Mouse (Mus musculus): ENCODE results near the gene Apol7b. TPM values are rescaled to one million over a fixed set of nuclear protein-coding genes. Genes with fewer than 3 reads are reported as not detected.

The Apol7b gene
- polyA plus RNA-seq, 1 experiment from 2014 or later = not detected

DNA sequence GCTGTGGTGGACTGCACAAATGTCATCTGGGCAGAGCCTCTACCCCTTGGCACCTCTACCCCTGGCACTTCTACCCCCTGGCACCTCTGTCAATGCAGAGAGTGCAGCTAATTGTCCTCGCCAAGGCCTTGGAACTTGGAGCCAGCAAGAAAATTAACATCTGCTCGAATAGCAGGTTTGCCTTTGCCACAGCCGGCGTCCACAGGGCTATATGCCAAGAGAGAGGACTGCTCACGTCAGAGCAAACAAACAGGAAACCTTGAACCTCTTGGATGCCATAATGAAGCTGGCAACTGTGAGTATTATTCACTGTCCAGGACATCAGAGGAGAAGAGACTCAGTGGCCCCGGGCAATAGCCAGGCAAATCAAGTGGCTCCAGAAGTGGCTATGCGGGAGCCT, 70.4 kb downstream of the Apol7b start:
- 55% methylated on average over 7 of the region's 7 CpGs for WGBS
- no peaks in the 10 kb centered on the region for H3K9me3 ChIP-seq (ENCODE audit: control insufficient read depth, low read length)

More for the DNA sequence above, 70.4 kb downstream of the Apol7b start:
- Histone ChIP-seq H3K4me3 (ENCODE audit: low read length) (no peak overlapping the region), H3K27ac (ENCODE audit: low read depth, low read length) (no peak overlapping the region), H3K36me3 (ENCODE audit: control insufficient read depth, insufficient read depth, low read length) (no peaks in the 10 kb centered on the region), H3K9ac (ENCODE audit: low read depth, low read length) (no peak overlapping the region), H3K4me2 (ENCODE audit: low read length) (no peak overlapping the region), H3K27me3 (replicated peaks; ENCODE audit: control insufficient read depth, insufficient read depth, low read length) (no peaks in the 10 kb centered on the region), H3K4me1 (ENCODE audit: control insufficient read depth, insufficient read depth, low read depth, low read length) (no peaks in the 10 kb centered on the region)
- no peak for ATAC-seq

Other genes starting within 250 kb of the Apol7b start
- gene Rbfox2, start 140.5 kb downstream of the Apol7b start, polyA plus RNA-seq (2015; fragmentation: Nextera tagmentation; extraction: Ambion mirVana) = 122 and 140 TPM in 2 replicates
- not detected in 2 replicates for gene Apol7a, start 48.4 kb downstream of the Apol7b start, polyA plus RNA-seq (2015; fragmentation: Nextera tagmentation; extraction: Ambion mirVana)
- 0.24 and 0.46 TPM in 2 replicates for gene Apol9a, start 36.4 kb downstream of the Apol7b start, polyA plus RNA-seq (2015; fragmentation: Nextera tagmentation; extraction: Ambion mirVana)
- gene Apol10a, start 29.6 kb upstream of the Apol7b start, polyA plus RNA-seq (2015; fragmentation: Nextera tagmentation; extraction: Ambion mirVana) = not detected in 2 replicates
- gene Apol11a, start 60.8 kb upstream of the Apol7b start, polyA plus RNA-seq (2015; fragmentation: Nextera tagmentation; extraction: Ambion mirVana) = not detected in 2 replicates
- not detected in 2 replicates for gene Apol7c, start 85.8 kb upstream of the Apol7b start, polyA plus RNA-seq (2015; fragmentation: Nextera tagmentation; extraction: Ambion mirVana)
- not detected in 2 replicates for gene 1700025B11Rik, start 114.4 kb upstream of the Apol7b start, polyA plus RNA-seq (2015; fragmentation: Nextera tagmentation; extraction: Ambion mirVana)
- gene Apol10b, start 148.6 kb upstream of the Apol7b start, polyA plus RNA-seq (2015; fragmentation: Nextera tagmentation; extraction: Ambion mirVana) = 0.06 TPM in 1 of 2 replicates, not detected in the other
- gene Gm36245, start 151.8 kb upstream of the Apol7b start, polyA plus RNA-seq (2015; fragmentation: Nextera tagmentation; extraction: Ambion mirVana) = not detected in 2 replicates
- gene Apol11b, start 195.8 kb upstream of the Apol7b start, polyA plus RNA-seq (2015; fragmentation: Nextera tagmentation; extraction: Ambion mirVana) = not detected in 2 replicates